Mouse (Mus musculus) A20 (cell line): ENCODE measurements at regions not wholly inside any gene's neighbourhood (a gene's known extent, or its start where the extent isn't known, plus 50 kb on each side); places are given as distances from the start of the nearest gene placed in this dataset.

ENCODE experiments used
- DNase-seq: peaks from one replicate; pipeline ENCODE4 v3.0.0-alpha.2; 2011; ENCODE audit warnings: low read depth, low spot score

GRCm38 (mm10) chr13:83023972-83024371, 479.9 kb upstream of the Mef2c start:
- DNase-seq, result no peak

- DNase-seq, result no peak
Measured at GRCm38 (mm10) chr13:83035962-83036361, 467.9 kb upstream of the Mef2c start.

- DNase-seq, result no peak
Measured at GRCm38 (mm10) chr13:83041506-83041905, 462.3 kb upstream of the Mef2c start.

GRCm38 (mm10) chr13:83045516-83045915, 458.3 kb upstream of the Mef2c start:
- DNase-seq, result no peak

GRCm38 (mm10) chr13:83045970-83046369, 457.9 kb upstream of the Mef2c start:
- no peak for DNase-seq

- DNase-seq, result no peak
Measured at GRCm38 (mm10) chr13:83046571-83047123, 457.2 kb upstream of the Mef2c start.

- DNase-seq, result no peak
Measured at GRCm38 (mm10) chr13:83055865-83056264, 448.0 kb upstream of the Mef2c start.

- no peak for DNase-seq
Measured at GRCm38 (mm10) chr13:83056415-83056814, 447.4 kb upstream of the Mef2c start.

GRCm38 (mm10) chr13:83064727-83065126, 439.1 kb upstream of the Mef2c start:
- no peak for DNase-seq

GRCm38 (mm10) chr13:83065201-83065600, 438.6 kb upstream of the Mef2c start:
- peak; percentile 34 for DNase-seq

GRCm38 (mm10) chr13:83066115-83066753, 437.6 kb upstream of the Mef2c start:
- peak; percentile 93 for DNase-seq

GRCm38 (mm10) chr13:83067496-83067895, 436.3 kb upstream of the Mef2c start:
- peak; percentile 64 for DNase-seq

GRCm38 (mm10) chr13:83068588-83068987, 435.2 kb upstream of the Mef2c start:
- peak; percentile 80 for DNase-seq

- peak; percentile 70 for DNase-seq
Measured at GRCm38 (mm10) chr13:83069293-83069692, 434.5 kb upstream of the Mef2c start.

- DNase-seq, result no peak
Measured at GRCm38 (mm10) chr13:83072073-83072472, 431.8 kb upstream of the Mef2c start.

GRCm38 (mm10) chr13:83074219-83074965, 429.4 kb upstream of the Mef2c start:
- DNase-seq, result peak; percentile 86

- DNase-seq, result peak; percentile 78
Measured at GRCm38 (mm10) chr13:83075320-83075877, 428.4 kb upstream of the Mef2c start.

- no peak for DNase-seq
Measured at GRCm38 (mm10) chr13:83076611-83077010, 427.2 kb upstream of the Mef2c start.

- DNase-seq, result no peak
Measured at GRCm38 (mm10) chr13:83077085-83077484, 426.7 kb upstream of the Mef2c start.

- DNase-seq, result no peak
Measured at GRCm38 (mm10) chr13:83079291-83079690, 424.5 kb upstream of the Mef2c start.

GRCm38 (mm10) chr13:83084948-83085347, 418.9 kb upstream of the Mef2c start:
- DNase-seq, result peak; percentile 54

GRCm38 (mm10) chr13:83099908-83100307, 403.9 kb upstream of the Mef2c start:
- DNase-seq, result no peak

GRCm38 (mm10) chr13:83110610-83111009, 393.2 kb upstream of the Mef2c start:
- no peak for DNase-seq
